Mouse (Mus musculus) ES-E14 (cell line): ENCODE data around the gene Hacd2. TPM values are rescaled to one million over a fixed set of nuclear protein-coding genes. Genes with fewer than 3 reads are reported as not detected.

ENCODE experiments used
- DNase-seq: peaks from one replicate; pipeline ENCODE4 v3.0.0-alpha.2; 2013; ENCODE audit warnings: low read depth, low spot score
- H3K27ac ChIP-seq: 2 replicates; pipeline ENCODE4 v1.5.1; 2012; ENCODE audit warnings: low read depth, mild to moderate bottlenecking, low read length, moderate library complexity, mixed read lengths; ENCODE audit not compliant: poor library complexity, insufficient read depth, severe bottlenecking
- H3K36me3 ChIP-seq: 2 replicates; pipeline ENCODE4 v1.6.1; 2012; ENCODE audit warnings: mild to moderate bottlenecking, low read length, moderate library complexity, mixed read lengths; ENCODE audit not compliant: control insufficient read depth, poor library complexity, insufficient read depth, severe bottlenecking
- H3K4me1 ChIP-seq, 2 experiments: fragments of 150-350 bp in 1 of 2; sonication (generic) in 1 of 2; 2 replicates each; pipeline ENCODE4 v1.6.1; 2012; ENCODE audit warnings: low read length in 2 of 2, mild to moderate bottlenecking in 1 of 2, mixed read lengths in 1 of 2; ENCODE audit not compliant: control insufficient read depth in 2 of 2, insufficient read depth in 2 of 2, poor library complexity in 1 of 2
- H3K4me3 ChIP-seq, 2 experiments: fragments of 150-350 bp in 1 of 2; sonication (generic) in 1 of 2; 2 replicates each; pipeline ENCODE4 v1.5.1; 2012; ENCODE audit warnings: low read length in 2 of 2, low read depth in 1 of 2, mild to moderate bottlenecking in 1 of 2, mixed read lengths in 1 of 2; ENCODE audit not compliant: insufficient read depth in 1 of 2, poor library complexity in 1 of 2, severe bottlenecking in 1 of 2
- H3K9ac ChIP-seq: 2 replicates; pipeline ENCODE4 v1.6.1; 2012; ENCODE audit warnings: low read depth, mild to moderate bottlenecking, low read length, mixed read lengths; ENCODE audit not compliant: poor library complexity, insufficient read depth, severe bottlenecking
- H3K9me3 ChIP-seq: fragments of 150-350 bp; sonication (generic); 2 replicates; pipeline ENCODE4 v1.6.1; 2012; ENCODE audit warnings: low read depth, mild to moderate bottlenecking, low read length; ENCODE audit not compliant: control insufficient read depth, insufficient read depth
- CHD2 ChIP-seq: IDR thresholded peaks from 2 replicates; pipeline ENCODE4 v1.6.1; 2014; ENCODE audit warnings: mild to moderate bottlenecking, low read depth, low read length, inconsistent platforms
- HCFC1 ChIP-seq: IDR thresholded peaks from 2 replicates; pipeline ENCODE4 v1.6.1; 2012; ENCODE audit warnings: low read length, inconsistent platforms, borderline replicate concordance; ENCODE audit not compliant: insufficient read depth
- MAFK ChIP-seq: IDR thresholded peaks from 2 replicates; pipeline ENCODE4 v1.6.1; 2014; ENCODE audit warnings: mild to moderate bottlenecking, low read depth, low read length, inconsistent platforms; ENCODE audit not compliant: insufficient read depth
- ZC3H11A ChIP-seq: IDR thresholded peaks from 2 replicates; pipeline ENCODE4 v1.6.1; 2012; ENCODE audit warnings: low read depth, mild to moderate bottlenecking, inconsistent platforms, low read length, borderline replicate concordance
- ZNF384 ChIP-seq: IDR thresholded peaks from 2 replicates; pipeline ENCODE4 v1.6.1; 2012; ENCODE audit warnings: low read depth, low read length, inconsistent platforms
- in situ Hi-C, 2 experiments: fragments of 600-800 bp; cut with MboI; formaldehyde crosslinking; loops; one replicate each; pipeline ENCODE4 v1.15.1; 2025; ENCODE audit warnings: low sequenced_read_pairs in 2 of 2, inconsistent platforms in 1 of 2; ENCODE audit not compliant: unreplicated experiment in 2 of 2
- total RNA-seq: library from RNA; depleted of rRNA; stranded (reverse); fragments of 300-350 nt; gene quantifications from 2 replicates; pipeline ENCODE4 v1.2.3, GENCODE M21; 2012

Gene Hacd2
- total RNA-seq, 1 experiment = 98.8 TPM

- Histone ChIP-seq H3K4me1 (no peaks in the 10 kb centered on the region), H3K4me3 (no peak overlapping the region), H3K27ac (no peak overlapping the region), H3K36me3 (peaks cover 21% of the 10 kb centered on the region), H3K9me3 (no peaks in the 10 kb centered on the region), H3K9ac (no peak overlapping the region)
- in situ Hi-C loops = no loop called here
- TF ChIP-seq ZC3H11A = no peak
- TF ChIP-seq MAFK = no peak
- TF ChIP-seq HCFC1 = no peak
- TF ChIP-seq CHD2 = no peak
- no peak for TF ChIP-seq ZNF384
- no peak for DNase-seq
Measured at GRCm38 (mm10) chr16:35056786-35057185, 34.6 kb downstream of the Hacd2 start.

- Histone ChIP-seq H3K4me1 (no peaks in the 10 kb centered on the region), H3K27ac (no peak overlapping the region), H3K9me3 (no peaks in the 10 kb centered on the region), H3K36me3 (peaks cover 22% of the 10 kb centered on the region), H3K9ac (no peak overlapping the region), H3K4me3 (no peak overlapping the region)
- DNase-seq = no peak
- in situ Hi-C loops = no loop called here
- TF ChIP-seq MAFK (no peak), CHD2 (no peak), ZC3H11A (no peak)
Measured at GRCm38 (mm10) chr16:35061017-35061416, 38.8 kb downstream of the Hacd2 start.

- no peak for TF ChIP-seq MAFK
- TF ChIP-seq ZC3H11A = no peak
- in situ Hi-C loops = no loop called here
- H3K9ac ChIP-seq = no peak overlapping the region
- no peak overlapping the region for H3K27ac ChIP-seq
- H3K4me3 ChIP-seq = no peak overlapping the region
- H3K9me3 ChIP-seq = no peaks in the 10 kb centered on the region
- DNase-seq = no peak
- H3K4me1 ChIP-seq = no peaks in the 10 kb centered on the region
- peaks cover 20% of the 10 kb centered on the region for H3K36me3 ChIP-seq
Measured at GRCm38 (mm10) chr16:35065724-35066123, 43.5 kb downstream of the Hacd2 start.

- in situ Hi-C loops = no loop called here
- Histone ChIP-seq H3K4me3 (no peak overlapping the region), H3K4me1 (no peaks in the 10 kb centered on the region), H3K9ac (no peak overlapping the region), H3K27ac (no peak overlapping the region), H3K9me3 (no peaks in the 10 kb centered on the region), H3K36me3 (peaks cover 15% of the 10 kb centered on the region)
- DNase-seq = no peak
- no peak for TF ChIP-seq HCFC1
- no peak for TF ChIP-seq CHD2
- TF ChIP-seq MAFK = no peak
- TF ChIP-seq ZNF384 = no peak
- TF ChIP-seq ZC3H11A = no peak
Measured at GRCm38 (mm10) chr16:35067095-35067494, 44.9 kb downstream of the Hacd2 start.

- Histone ChIP-seq H3K9me3 (no peaks in the 10 kb centered on the region), H3K27ac (no peak overlapping the region), H3K4me3 (no peak overlapping the region), H3K36me3 (peaks cover 11% of the 10 kb centered on the region), H3K4me1 (no peaks in the 10 kb centered on the region), H3K9ac (no peak overlapping the region)
- in situ Hi-C loops = no loop called here
- TF ChIP-seq HCFC1 (no peak), CHD2 (no peak), MAFK (no peak), ZNF384 (no peak), ZC3H11A (no peak)
- DNase-seq = no peak
Measured at GRCm38 (mm10) chr16:35067631-35068030, 45.4 kb downstream of the Hacd2 start.
